Mouse (Mus musculus): ENCODE data around the gene Prpf6.

Gene Prpf6

DNA sequence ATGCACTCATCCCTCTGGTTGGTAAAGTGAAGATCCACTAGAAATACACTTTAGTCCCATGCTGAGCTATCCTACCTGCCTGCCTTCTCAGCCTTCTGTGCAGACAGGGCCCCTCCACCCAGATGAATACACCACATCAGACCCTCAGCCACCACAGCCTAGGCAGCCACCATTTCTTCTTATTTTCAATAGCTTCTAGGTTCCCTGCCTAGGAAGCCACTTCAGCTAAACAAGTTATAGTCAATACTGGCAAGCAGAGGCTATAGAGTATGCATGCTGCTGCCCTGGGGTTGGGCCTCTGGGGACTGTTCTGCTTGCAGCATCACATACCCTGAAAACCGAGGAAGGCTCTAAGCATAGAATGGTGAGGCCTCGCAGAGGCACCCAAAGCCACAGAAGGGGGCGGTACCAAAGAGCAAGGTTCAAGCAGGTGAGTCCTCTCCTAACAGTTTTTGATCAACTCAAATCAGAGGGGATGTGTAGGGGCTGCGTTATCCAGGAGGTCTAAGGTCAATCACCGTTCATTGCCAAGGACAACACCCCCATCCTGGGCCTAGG, at the start of gene Prpf6:
Prpf6 (plus strand) TSS at position 341 of the 558 bp plus-strand sequence.
- no peak for DNase-seq (ENCODE audit: low spot score)

DNA sequence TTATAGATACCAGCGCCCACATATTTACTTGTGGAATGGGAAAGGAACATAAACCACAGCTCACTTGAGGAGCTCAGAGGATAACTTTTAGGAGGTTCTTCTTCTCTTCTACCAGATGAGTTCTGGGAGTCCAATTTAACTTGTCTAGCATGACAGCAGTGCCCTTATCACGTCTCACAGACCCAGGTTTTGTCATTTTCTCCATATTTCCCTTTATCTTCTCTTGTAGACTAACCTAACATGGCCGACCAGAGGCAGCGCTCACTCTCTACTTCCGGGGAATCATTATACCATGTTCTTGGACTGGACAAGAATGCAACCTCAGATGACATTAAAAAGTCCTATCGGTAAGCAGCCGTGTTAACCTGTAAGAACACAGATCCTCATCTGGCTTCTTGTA, 45.5 kb upstream of the Prpf6 start:
- no peak for DNase-seq (ENCODE audit: low spot score)

DNA sequence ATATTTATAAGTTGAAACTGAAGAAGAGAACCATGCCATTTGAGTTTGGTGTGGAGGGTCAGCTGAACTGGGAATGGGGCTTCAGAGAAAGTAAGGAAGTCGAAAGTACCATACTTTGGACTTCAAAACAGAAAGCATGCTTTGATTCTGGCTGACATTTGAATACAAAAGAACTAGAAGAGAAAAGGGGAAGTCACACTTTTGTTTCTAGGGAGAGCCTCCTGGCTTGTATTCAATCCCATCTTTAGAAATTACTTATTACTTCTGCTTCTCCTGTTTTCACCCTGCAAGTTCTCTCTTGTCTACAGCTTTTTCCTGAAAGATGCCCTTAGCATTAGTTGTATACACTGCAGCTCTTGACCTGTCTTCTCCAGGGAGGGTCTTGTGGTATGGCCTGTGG, 43.4 kb upstream of the Prpf6 start:
- DNase-seq (ENCODE audit: low spot score) = no peak

DNA sequence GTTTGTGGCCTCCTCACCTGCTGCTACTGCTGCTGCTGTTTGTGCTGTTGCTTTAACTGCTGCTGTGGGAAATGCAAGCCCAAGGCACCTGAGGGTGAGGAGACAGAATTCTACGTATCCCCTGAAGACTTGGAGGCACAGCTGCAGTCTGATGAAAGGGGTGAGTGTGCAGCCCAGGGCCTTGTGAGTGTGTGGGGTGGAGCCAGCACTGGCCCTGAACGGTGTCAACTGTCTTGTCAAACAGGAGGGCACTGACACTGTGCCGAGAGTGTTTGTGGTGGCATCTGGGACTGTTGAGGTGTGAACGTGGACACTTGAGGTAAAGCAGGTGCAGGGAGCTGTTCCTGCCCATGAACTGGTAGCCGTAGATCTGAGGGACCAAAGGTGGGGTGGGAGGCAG, 43.0 kb upstream of the Prpf6 start:
- DNase-seq (ENCODE audit: low spot score) = no peak

DNA sequence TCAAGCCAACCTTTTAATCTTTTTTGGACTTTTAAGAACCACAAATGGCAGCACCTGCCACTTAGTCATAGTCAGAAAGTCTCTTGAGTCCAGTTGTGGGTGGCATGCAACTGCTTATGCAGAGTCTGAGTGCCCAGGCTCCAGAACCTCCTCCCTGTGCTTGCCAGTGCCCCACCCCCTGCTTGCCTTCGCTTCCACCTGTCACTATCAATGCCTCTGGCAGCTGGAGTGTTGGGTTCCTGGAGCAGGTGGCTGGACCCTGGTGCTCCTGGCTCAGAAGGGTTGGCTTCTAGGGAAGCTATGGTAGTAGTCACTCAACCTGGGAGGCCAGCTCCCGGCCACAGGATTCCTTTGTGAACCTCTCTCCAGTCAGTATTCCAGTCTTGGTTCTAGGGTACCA, 41.4 kb upstream of the Prpf6 start:
- DNase-seq (ENCODE audit: low spot score) = no peak

DNA sequence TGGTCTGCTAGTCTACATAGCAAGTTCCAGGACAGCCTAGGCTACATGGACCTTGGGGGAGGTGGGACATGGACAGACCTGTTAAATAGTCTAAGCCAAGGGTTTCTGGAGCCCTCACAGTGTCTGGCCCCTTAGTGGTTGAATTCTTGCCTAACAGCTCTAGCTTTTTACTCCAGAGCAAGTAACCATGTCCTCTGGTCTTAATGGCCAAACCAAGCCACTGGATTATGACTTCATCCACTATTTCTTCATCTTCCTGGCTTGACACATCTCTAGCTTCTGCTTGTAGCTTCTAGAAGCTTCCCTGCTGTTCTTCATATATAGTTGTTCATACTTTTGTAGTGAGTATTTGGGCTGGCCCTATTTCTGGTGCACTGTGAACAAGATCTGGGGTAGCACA, 37.9 kb upstream of the Prpf6 start:
- peak; percentile 21 for DNase-seq (ENCODE audit: low spot score)

DNA sequence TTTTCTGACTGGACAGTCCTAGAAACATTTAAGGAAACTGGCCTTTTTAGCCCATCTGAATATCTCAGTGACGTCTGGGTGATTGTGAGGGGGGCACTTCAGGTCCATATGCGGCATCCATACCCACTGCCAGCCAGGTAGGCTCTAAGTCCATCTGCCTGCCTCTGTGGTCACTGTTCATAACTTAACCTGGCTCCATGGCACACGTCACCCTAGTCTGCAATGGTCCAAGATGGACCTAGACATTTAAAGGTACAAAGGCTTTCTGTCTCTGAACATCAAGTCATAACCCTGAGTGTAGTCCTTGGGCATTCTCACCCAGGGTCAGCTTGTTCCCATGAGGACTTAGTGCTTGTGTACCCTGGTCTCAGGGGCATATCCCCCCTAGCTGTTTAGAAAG, 24.3 kb upstream of the Prpf6 start:
- no peak for DNase-seq (ENCODE audit: low spot score)

DNA sequence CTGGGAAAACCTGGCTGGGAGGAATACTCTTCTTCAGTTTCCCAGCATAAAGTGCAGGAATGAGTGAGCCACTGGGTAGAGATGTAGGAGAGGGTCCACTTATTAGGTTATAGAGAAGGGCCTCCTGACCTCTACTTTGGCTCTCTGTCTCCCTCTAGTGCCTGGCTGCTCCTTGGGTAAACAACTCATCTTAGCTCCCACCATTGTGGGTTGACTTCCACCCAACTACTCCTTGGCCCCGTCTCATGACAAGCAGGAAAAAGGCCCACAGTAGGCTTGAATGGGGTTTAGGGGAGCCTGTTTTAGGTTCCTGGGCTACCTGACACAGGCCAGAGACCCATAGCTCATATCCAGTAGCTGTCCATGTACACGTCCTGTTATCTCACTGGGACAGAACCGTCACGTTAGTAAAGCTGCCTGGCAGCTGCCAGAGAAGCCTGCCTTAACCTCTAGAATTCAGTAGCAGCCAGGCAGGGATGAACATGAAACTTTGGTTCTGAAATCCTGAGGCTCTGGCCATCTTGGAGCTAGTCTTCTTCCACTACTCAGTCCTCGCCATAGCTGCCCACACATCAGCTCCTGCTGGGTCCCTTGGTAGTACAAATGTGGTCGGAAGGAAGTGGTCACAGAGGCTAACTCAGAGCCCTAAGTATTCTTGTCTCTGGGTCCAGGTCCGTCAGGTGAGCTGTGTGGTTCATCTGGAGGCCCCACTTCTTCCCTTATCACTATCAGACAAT, 23.2 kb upstream of the Prpf6 start:
- peak; percentile 48 for DNase-seq (ENCODE audit: low spot score)

DNA sequence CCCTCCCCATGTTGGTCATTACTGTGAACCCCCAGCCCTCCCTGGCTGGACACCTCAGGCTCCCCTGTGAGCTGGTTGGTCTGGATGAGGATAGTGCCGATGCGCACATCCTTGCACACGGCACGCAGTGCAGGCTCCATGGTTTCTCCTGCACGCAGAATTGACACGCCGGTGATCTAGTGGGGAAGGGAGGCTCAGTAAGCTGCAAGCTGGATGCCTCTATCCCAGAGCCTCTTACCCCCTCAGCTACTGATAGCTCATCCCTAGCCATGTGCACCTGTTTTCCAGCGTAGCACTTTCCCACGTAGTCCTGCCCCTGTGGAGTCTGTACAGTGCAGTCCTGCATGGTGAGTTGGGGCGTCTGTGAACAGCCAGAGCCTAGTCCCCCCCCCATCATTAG, 21.8 kb upstream of the Prpf6 start:
- DNase-seq (ENCODE audit: low spot score) = no peak

DNA sequence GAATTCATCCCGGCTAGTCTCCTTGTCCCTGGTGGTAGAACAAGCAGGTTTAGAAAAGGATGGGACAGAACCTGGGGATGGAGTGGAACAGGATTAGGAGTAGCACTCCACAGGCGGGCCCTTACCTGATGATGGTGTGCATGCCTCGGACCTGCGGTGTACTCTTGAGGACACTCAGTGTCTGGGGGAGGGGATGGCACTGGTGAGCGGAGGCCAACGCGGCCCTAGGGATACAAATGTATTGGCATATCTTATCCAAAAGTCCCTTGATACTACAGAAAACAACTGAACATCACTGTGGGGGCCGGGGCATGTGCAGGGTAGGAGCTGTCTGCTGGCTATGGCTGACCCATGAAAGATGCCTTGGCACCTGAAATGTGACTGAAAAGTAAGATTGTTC, 21.3 kb upstream of the Prpf6 start:
- DNase-seq (ENCODE audit: low spot score) = no peak

DNA sequence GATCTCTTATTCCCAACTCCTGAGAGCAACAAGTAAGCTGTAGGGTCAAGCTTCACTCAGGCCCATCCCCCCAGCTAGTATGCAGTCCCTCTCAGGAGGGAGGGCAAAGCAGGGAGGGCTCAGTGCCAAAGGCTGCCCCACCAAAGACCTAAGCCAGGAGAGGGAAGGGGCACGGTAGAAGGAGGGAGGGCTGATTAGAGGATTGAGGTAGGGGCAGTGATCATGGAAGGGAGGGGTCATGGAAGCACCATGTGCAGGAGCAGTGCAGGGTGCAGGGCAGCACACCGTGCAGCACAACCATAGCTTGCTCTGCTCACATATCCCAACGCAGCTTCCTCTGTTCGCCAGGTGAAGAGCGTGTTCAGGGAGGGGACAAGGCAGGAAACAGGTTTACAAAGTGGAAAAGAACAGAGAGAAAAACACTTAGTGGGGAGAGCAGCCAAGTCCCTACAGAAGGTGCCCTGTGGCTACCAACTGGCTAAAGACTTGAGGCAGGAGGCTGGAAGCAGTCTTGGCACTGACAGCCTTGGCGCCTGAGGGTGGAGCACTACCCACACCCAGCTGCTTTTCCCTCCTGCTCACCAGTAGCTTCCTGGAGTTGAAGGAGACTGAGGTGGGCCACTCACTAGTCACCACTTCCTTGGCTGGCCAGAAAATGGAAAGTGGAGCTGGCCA, 20.6 kb upstream of the Prpf6 start:
- no peak for DNase-seq (ENCODE audit: low spot score)

DNA sequence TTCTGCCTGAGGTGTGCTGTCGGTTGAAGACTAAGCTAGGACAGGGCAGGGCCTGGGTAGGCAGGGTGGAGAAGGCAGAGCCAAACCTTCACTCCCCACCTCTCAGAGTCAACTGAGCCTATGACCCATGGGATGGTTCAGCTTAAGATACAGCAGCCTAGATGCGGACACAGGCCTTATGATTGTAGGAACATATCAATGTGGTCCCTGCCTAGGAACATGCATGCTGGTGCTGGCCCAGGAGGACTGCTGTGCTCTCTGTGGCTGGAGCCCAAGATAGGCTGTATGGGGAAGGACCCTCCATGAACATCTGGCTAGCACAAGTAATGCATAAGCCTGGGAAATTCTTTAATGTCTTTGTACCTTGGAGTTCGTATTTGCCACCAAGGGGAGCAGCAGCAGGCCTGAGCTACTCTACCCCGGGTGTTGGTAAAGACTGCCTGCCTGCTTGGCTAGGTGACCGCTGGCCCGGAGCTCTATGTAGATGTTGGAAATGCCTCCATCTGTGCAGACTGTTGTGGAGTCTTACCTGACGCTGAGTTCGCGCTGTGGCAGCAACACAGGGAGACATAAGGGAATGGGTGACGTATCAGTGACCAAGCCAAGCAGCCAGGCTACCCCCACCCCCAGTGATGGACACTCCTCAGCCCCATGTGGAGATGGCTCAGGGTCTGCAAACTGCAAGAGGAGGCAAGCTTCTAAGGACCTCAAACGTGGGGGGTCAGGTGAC, 19.6 kb upstream of the Prpf6 start:
- DNase-seq (ENCODE audit: low spot score) = no peak

DNA sequence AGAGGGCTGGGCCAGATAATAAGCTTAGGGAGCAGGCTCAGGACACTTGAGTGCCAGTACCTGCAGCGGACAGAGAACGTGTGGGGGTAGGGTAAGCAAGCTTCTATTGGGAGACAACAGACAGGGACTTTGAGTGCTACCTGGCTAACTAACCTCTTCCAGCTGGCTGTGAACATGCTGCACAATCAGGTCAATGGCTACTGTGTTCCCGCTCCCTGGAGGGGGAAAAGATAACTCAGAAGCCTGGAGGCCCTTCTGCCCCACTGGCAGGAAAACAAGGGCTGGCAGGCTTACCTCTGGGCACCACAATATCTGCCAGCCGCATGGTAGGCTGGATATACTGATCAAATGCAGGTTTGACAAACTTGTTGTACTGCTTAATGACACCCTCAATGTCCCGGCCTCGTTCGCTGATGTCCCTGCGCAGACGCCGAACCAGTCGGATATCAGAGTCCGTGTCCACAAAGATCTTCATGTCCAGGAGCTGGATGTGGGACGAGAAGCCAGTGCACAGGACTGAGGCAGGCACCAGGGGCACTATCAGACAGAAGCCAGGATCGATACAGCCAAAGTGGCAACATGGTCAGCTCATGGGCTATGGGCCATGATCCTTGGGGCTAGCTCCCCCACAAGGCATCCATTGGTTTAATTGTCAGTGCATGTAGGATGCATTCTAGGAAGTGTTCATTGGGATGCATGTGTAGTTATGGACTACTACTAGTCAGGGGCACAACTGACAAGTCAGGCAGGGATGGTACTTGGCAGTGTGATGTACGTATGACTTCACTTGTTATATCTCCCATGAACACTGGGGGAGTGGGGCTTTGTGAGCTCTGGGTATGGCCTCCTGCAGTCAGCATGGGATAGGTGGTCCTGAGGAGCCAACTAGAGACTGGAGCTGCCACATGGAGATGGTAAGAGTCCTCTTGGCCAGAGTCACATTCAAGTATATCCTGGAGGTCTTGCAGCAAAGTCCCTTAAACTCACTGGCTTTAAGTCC, 18.4 kb upstream of the Prpf6 start:
- no peak for DNase-seq (ENCODE audit: low spot score)

DNA sequence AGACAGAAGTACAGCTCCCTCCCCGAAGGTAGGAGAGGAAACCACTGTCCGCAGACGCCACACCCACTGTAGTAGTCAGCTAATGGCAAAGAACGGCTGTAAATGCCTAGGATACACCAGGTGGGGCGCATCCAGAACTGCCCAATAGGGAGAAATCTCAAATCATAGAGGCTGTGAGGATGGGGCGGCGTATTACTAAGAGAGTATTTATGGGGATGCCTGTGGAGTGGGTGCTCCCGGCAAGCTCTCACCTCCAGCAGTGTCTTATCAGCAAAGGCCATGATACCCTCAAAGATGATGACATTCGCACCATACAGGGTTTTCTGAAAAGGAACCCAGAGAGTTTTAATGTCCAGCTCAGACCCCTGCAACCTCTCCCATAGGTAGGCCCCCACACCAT, 17.7 kb upstream of the Prpf6 start:
- no peak for DNase-seq (ENCODE audit: low spot score)

DNA sequence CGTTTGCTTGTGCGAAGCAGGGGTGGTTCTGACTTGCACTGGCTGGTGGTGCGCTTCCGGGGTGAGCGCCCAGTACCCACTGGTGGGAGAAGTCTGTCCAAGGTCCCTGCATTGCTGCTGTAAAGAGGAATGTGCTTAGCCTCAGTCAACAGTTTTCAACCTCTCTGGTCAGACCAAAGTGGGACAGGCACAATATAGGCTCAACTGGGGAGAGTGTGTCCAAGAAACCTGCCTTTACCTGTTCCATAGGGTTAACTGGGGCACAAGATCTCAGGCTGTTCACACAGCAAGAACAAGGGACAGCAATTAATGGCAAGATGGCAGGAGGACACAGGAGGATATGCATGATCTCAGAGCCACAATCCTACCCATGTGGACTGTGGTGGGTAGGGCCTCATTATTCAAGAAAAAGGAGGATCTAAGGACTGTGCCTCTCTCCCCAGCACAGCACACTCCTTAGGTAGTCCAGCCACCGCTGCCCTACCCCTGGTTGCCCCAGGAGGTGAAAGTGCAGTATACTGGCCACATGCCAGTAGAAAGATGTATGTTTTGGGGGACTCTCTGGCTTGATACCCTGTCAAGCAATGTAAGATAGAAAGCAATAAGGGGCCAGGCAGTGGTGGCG, 16.6 kb upstream of the Prpf6 start:
- no peak for DNase-seq (ENCODE audit: low spot score)

DNA sequence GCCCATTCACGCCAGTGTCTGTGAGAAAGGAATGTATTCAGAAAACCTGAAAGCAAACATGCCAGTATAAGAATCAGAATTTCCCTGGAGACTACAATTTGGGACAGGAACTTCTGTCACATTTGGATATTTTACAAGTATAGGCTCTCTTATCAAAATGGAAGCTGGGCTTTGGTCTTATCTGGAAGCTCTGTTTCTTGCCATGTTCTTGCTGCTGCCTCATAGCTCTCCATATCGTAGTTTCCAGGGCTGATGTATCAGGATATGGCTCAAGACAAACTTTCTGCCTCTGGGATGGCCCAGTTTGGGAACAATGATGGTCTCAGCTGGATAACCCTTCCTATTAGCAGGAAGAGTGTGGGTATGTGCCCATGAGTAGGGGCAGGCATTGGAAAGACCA, 15.1 kb upstream of the Prpf6 start:
- no peak for DNase-seq (ENCODE audit: low spot score)

DNA sequence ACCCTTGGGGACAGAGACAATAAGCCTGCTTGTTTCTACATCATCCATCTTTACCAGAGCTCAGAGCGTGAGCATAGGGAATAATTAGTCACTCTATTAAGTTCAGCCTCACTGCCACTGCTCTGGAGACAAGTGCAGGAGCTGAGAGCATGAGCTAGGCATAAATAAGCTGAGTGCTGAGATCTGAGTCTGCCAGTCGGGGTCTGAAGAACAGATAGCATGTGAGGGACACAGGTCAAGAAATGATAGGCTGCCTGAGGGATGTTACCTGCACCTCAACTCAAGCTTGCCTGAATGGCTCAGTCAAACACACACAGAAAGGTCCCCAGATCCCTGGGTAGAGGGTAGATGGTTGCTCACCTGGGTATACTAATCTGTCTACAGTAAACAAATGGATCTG, 14.5 kb upstream of the Prpf6 start:
- no peak for DNase-seq (ENCODE audit: low spot score)

DNA sequence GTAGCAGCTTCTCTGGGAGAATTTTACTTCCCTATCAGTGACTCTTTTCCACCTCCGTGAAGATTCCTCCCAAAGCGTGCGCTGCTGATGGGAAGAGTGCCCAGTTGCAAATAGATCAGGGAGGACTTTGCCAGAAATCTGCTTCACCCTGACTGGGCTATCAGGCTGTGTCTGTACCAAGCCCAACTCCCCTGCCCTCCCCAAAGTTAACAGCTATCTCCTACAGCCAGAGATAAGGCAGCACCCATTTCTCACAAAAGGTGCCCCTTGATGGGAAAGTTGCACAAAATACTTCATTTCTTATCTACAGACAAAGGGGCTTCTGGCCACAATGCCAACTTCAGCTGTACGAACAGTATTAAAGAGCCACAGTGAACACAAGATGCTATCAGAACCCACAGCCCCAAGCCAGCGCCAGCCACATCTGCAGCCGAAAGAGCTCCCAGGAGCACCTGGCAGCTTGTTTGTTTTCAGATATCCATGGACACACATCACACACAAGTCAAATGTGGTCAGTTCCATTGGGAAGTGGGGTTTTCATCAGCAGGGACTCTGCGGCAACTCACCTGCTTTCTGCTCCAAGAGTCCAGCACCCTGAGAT, 13.6 kb upstream of the Prpf6 start:
- no peak for DNase-seq (ENCODE audit: low spot score)

DNA sequence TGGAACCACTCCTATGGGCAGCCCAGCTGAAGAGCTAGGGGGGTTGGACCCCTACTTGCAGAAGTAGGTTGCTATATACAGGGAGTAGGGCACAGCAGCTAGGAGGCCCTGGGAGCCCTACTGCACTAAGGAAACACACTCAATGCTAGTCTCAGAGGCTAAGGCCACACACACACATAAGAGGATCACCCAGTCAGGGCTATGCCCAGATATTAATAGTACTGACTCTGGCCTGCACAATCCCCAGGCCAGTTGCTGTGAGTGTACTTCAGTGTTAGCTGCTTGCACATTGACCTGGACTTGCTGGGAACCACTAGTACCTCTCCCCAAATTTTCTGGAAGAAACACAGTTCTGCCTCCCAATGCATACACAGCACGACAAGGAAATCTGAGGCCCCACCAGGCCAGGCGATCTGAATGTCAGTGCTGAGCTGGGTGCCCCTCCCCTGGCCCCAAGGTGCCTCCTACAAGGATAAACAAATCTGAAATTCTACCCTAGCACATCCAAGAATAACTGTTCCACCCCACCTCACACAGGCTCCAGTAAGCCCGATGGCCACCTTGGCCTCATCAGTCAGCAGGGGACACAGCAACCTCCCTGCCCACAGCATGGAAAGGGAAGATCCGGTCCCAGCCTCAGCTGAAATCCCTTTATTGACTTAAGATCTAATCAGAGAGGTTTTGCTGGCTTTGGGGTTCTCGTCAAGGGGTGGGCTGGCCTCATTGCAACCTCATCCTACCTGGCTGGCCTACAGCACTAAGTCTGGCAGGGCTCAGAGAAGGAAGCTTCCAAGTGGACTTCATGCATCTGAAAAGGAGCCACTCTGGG, 12.7 kb upstream of the Prpf6 start:
- DNase-seq (ENCODE audit: low spot score) = no peak

DNA sequence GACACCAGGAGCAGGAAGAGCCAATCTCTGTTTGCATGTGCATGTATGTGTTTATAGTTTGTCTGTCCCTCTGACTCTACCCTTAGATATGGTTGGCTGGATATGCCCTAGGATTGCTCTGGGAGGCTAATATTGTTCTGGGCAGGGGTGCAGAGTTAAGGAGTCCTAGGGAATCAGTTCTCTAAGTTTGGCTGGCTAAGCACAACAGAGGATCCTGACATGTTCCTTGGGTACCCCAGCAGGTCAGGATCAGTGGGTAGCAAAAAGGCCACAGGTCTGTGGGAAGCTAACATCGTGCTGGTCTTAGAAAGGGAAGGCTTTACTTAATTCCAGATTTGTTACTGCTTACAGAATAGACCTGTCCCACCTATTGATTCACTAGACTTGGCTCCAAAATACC, 12.0 kb upstream of the Prpf6 start:
- no peak for DNase-seq (ENCODE audit: low spot score)
